Mouse (Mus musculus) C2C12 (cell line): ENCODE data around the gene Clta.

Experiments
- CTCF ChIP-seq: IDR thresholded peaks from one replicate; pipeline ENCODE4 v1.5.1; 2011; ENCODE audit not compliant: control insufficient read depth, insufficient read depth, insufficient read length
- MYOG ChIP-seq: IDR thresholded peaks from one replicate; pipeline ENCODE4 v1.6.1; 2011; ENCODE audit not compliant: control insufficient read depth, insufficient read length; ENCODE audit errors: extremely low read depth
- USF1 ChIP-seq: IDR thresholded peaks from one replicate; pipeline ENCODE4 v1.6.1; 2011; ENCODE audit warnings: low read depth, mild to moderate bottlenecking, control low read depth, moderate library complexity

GRCm38 (mm10) chr4:44072146-44072872 lies 68.1 kb downstream of the Clta start:
- TF ChIP-seq CTCF, result no peak
- TF ChIP-seq MYOG, result no peak
- TF ChIP-seq USF1, result no peak
